Mouse (Mus musculus): ENCODE results near the gene Armh1.

DNA sequence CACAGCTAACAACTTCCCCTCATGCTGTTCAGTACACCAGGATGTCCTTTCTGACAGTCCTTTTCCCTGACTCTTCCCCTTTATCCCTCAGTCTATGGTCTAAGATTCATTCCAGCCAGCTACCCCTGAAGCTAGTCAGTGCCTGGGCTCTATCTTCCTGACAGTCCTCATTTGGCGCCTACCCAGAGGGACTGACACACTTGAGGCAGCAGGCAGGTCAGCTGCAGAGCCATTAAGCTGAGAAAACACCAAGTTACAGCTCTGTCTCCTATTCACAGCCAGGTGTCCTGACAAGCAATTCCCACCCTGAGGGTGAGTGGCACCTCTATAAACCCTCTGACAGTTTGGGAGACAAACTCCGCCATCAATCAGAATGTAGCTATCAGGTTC lies 27.3 kb upstream of the Armh1 start:
- TF ChIP-seq POLR2A (IDR thresholded peaks at IDR 0.05; ENCODE audit: extremely low read depth, insufficient read depth, low read length): no peak
- TF ChIP-seq CTCF (IDR thresholded peaks at IDR 0.05; ENCODE audit: low read depth, low read length): no peak
